Mouse (Mus musculus) layer of hippocampus, postnatal 25 days (tissue): Measurements from ENCODE around the gene Gmpr. TPM values are rescaled to one million over a fixed set of nuclear protein-coding genes. Genes with fewer than 3 reads are reported as not detected.

Experiments used
- DNase-seq, 2 experiments: peaks; one replicate each; pipeline ENCODE4 v3.0.0; 2022; ENCODE audit warnings: mixed read lengths in 2 of 2, low spot score in 1 of 2; ENCODE audit errors: extremely low spot score in 1 of 2
- total RNA-seq, 2 experiments: library from RNA; stranded (reverse); gene quantifications; 2 replicates each; pipeline ENCODE4 v1.2.3; 2021

Gene Gmpr
- total RNA-seq, 2 experiments from 2014 or later, result 68.7 to 71.2 TPM

GRCm38 (mm10) chr13:45593914-45594313, 86.7 kb downstream of the Gmpr start:
- DNase-seq, result no peak

GRCm38 (mm10) chr13:45595416-45595815, 88.2 kb downstream of the Gmpr start:
- no peak for DNase-seq

GRCm38 (mm10) chr13:45599831-45600230, 92.6 kb downstream of the Gmpr start:
- no peak for DNase-seq

- no peak for DNase-seq
Measured at GRCm38 (mm10) chr13:45600443-45600842, 93.2 kb downstream of the Gmpr start.

Other genes starting within 250 kb of the Gmpr start
- 10 to 100 TPM; 19.6 to 28.4 TPM for gene Mylip, start 117.7 kb upstream of the Gmpr start, total RNA-seq